Mouse (Mus musculus) MEL (cell line): ENCODE measurements around the gene Fchsd2. TPM values are rescaled to one million over a fixed set of nuclear protein-coding genes. Genes with fewer than 3 reads are reported as not detected.

ENCODE experiments used
- DNase-seq: peaks from one replicate; pipeline ENCODE4 v3.0.0; 2011; ENCODE audit warnings: low read depth, low spot score
- H3K27ac ChIP-seq: 2 replicates; pipeline ENCODE4 v1.5.1; 2012; ENCODE audit warnings: low read depth, mild to moderate bottlenecking, control low read depth, low read length, moderate library complexity; ENCODE audit not compliant: control insufficient read depth
- H3K27me3 ChIP-seq, 2 experiments: fragments of 150-350 bp in 1 of 2; sonication (generic) in 1 of 2; 2 replicates each; pipeline ENCODE4 v1.6.1; 2012; ENCODE audit warnings: low read length in 2 of 2, mild to moderate bottlenecking in 2 of 2, improper control_type of control experiment in 1 of 2, moderate library complexity in 1 of 2; ENCODE audit not compliant: insufficient read depth in 2 of 2, control insufficient read depth in 1 of 2
- H3K36me3 ChIP-seq, 2 experiments: 2 replicates each; pipeline ENCODE4 v1.6.1; 2012 to 2014; ENCODE audit warnings: low read length in 2 of 2, improper control_type of control experiment in 1 of 2, inconsistent platforms in 1 of 2, mild to moderate bottlenecking in 1 of 2; ENCODE audit not compliant: insufficient read depth in 2 of 2, control insufficient read depth in 1 of 2
- H3K4me1 ChIP-seq, 2 experiments: fragments of 150-350 bp in 1 of 2; sonication (generic) in 1 of 2; 2 replicates each; pipeline ENCODE4 v1.6.1; 2012; ENCODE audit warnings: low read length in 2 of 2, improper control_type of control experiment in 1 of 2, mild to moderate bottlenecking in 1 of 2; ENCODE audit not compliant: insufficient read depth in 2 of 2, control insufficient read depth in 1 of 2
- H3K4me3 ChIP-seq, 2 experiments: fragments of 150-350 bp in 1 of 2; sonication (generic) in 1 of 2; 2 replicates each; pipeline ENCODE4 v1.5.1; 2012; ENCODE audit warnings: low read depth in 2 of 2, low read length in 2 of 2, mild to moderate bottlenecking in 2 of 2, moderate library complexity in 2 of 2, control low read depth in 1 of 2, improper control_type of control experiment in 1 of 2; ENCODE audit not compliant: control insufficient read depth in 1 of 2, insufficient read depth in 1 of 2
- H3K79me2 ChIP-seq: 2 replicates; pipeline ENCODE4 v1.6.1; 2012; ENCODE audit warnings: mild to moderate bottlenecking, low read length, moderate library complexity; ENCODE audit not compliant: control insufficient read depth, poor library complexity, insufficient read depth
- H3K9ac ChIP-seq: 2 replicates; pipeline ENCODE4 v1.6.1; 2012; ENCODE audit warnings: low read depth, mild to moderate bottlenecking, control low read depth, low read length, moderate library complexity; ENCODE audit not compliant: control insufficient read depth, poor library complexity, severe bottlenecking
- H3K9me3 ChIP-seq: fragments of 150-350 bp; sonication (generic); replicated peaks from 2 replicates; pipeline ENCODE4 v1.6.1; 2012; ENCODE audit warnings: mild to moderate bottlenecking, low read length, improper control_type of control experiment, moderate library complexity; ENCODE audit not compliant: insufficient read depth
- CHD1 ChIP-seq: IDR thresholded peaks from 2 replicates; pipeline ENCODE4 v1.6.1; 2012; ENCODE audit warnings: low read depth, mild to moderate bottlenecking, inconsistent platforms, low read length, improper control_type of control experiment
- E2F4 ChIP-seq: IDR thresholded peaks from 2 replicates; pipeline ENCODE4 v1.6.1; 2011; ENCODE audit warnings: low read depth, low read length, improper control_type of control experiment, borderline replicate concordance
- ETS1 ChIP-seq: IDR thresholded peaks from 2 replicates; pipeline ENCODE4 v1.6.1; 2012; ENCODE audit warnings: low read depth, mild to moderate bottlenecking, inconsistent platforms, low read length, improper control_type of control experiment, moderate library complexity
- GATA1 ChIP-seq: IDR thresholded peaks from 2 replicates; pipeline ENCODE4 v1.6.1; 2011; ENCODE audit warnings: low read depth, low read length, improper control_type of control experiment
- HCFC1 ChIP-seq: IDR thresholded peaks from 2 replicates; pipeline ENCODE4 v1.6.1; 2012; ENCODE audit warnings: low read depth, mild to moderate bottlenecking, inconsistent platforms, low read length, improper control_type of control experiment, moderate library complexity
- JUND ChIP-seq: IDR thresholded peaks from 2 replicates; pipeline ENCODE4 v1.6.1; 2011; ENCODE audit warnings: low read depth, mild to moderate bottlenecking, improper control_type of control experiment, low read length
- KAT2A ChIP-seq: conservative IDR thresholded peaks from 2 replicates; pipeline ENCODE4 v1.6.1; 2012; ENCODE audit warnings: low read depth, low read length, improper control_type of control experiment, inconsistent platforms
- MAZ ChIP-seq: IDR thresholded peaks from 2 replicates; pipeline ENCODE4 v1.6.1; 2012; ENCODE audit warnings: low read depth, mild to moderate bottlenecking, inconsistent platforms, low read length, improper control_type of control experiment
- MEF2A ChIP-seq: IDR thresholded peaks from 2 replicates; pipeline ENCODE4 v1.6.1; 2014; ENCODE audit warnings: low read depth, mild to moderate bottlenecking, inconsistent platforms, low read length, improper control_type of control experiment; ENCODE audit not compliant: poor library complexity, insufficient replicate concordance, severe bottlenecking; ENCODE audit errors: extremely low read depth
- NELFE ChIP-seq: IDR thresholded peaks from 2 replicates; pipeline ENCODE4 v1.6.1; 2011; ENCODE audit warnings: low read depth, low read length, improper control_type of control experiment
- POLR2A ChIP-seq, 2 experiments: IDR thresholded peaks; 2 replicates each; pipeline ENCODE4 v1.6.1; 2011 to 2012; ENCODE audit warnings: low read length in 2 of 2, mild to moderate bottlenecking in 2 of 2, control low read depth in 1 of 2, improper control_type of control experiment in 1 of 2, low read depth in 1 of 2, moderate library complexity in 1 of 2; ENCODE audit not compliant: control insufficient read depth in 1 of 2, insufficient read depth in 1 of 2, poor library complexity in 1 of 2
- POLR2AphosphoS2 ChIP-seq: IDR thresholded peaks from 2 replicates; pipeline ENCODE4 v1.6.1; 2011; ENCODE audit warnings: low read length, improper control_type of control experiment
- RCOR1 ChIP-seq: IDR thresholded peaks from 2 replicates; pipeline ENCODE4 v1.6.1; 2012; ENCODE audit warnings: low read depth, mild to moderate bottlenecking, inconsistent platforms, low read length, improper control_type of control experiment
- SIN3A ChIP-seq: IDR thresholded peaks from 2 replicates; pipeline ENCODE4 v1.6.1; 2012; ENCODE audit warnings: low read length, improper control_type of control experiment, inconsistent platforms
- TAL1 ChIP-seq: IDR thresholded peaks from 2 replicates; pipeline ENCODE4 v1.6.1; 2012; ENCODE audit warnings: mild to moderate bottlenecking, inconsistent platforms, low read length, moderate library complexity, mixed read lengths
- TCF12 ChIP-seq: IDR thresholded peaks from 2 replicates; pipeline ENCODE4 v1.6.1; 2014; ENCODE audit warnings: low read depth, mild to moderate bottlenecking, inconsistent platforms, low read length, improper control_type of control experiment, moderate library complexity
- UBTF ChIP-seq: IDR thresholded peaks from 2 replicates; pipeline ENCODE4 v1.6.1; 2012; ENCODE audit warnings: low read depth, mild to moderate bottlenecking, inconsistent platforms, low read length, improper control_type of control experiment, moderate library complexity, borderline replicate concordance; ENCODE audit not compliant: insufficient read depth
- USF1 ChIP-seq: IDR thresholded peaks from 2 replicates; pipeline ENCODE4 v1.6.1; 2014; ENCODE audit warnings: low read depth, mild to moderate bottlenecking, inconsistent platforms, low read length, improper control_type of control experiment, moderate library complexity
- ZC3H11A ChIP-seq: IDR thresholded peaks from 2 replicates; pipeline ENCODE4 v1.6.1; 2012; ENCODE audit warnings: low read depth, mild to moderate bottlenecking, inconsistent platforms, low read length, improper control_type of control experiment
- ZKSCAN1 ChIP-seq: IDR thresholded peaks from 2 replicates; pipeline ENCODE4 v1.6.1; 2012; ENCODE audit warnings: low read depth, mild to moderate bottlenecking, inconsistent platforms, low read length, improper control_type of control experiment, moderate library complexity
- ZMIZ1 ChIP-seq: IDR thresholded peaks from 2 replicates; pipeline ENCODE4 v1.6.1; 2012; ENCODE audit warnings: low read depth, mild to moderate bottlenecking, inconsistent platforms, low read length, improper control_type of control experiment, moderate library complexity
- polyA plus RNA-seq, 2 experiments: library from polyadenylated mRNA; stranded (reverse) in 1 of 2; unstranded in 1 of 2; fragments of >175 nt in 1 of 2; fragments of >200 nt in 1 of 2; gene quantifications; 2 replicates each; pipeline versions ENCODE4 v1.2.1 to v1.2.4; 2012; ENCODE audit warnings: low replicate concordance in 2 of 2, low read depth in 1 of 2; ENCODE audit not compliant: insufficient read length in 2 of 2, insufficient read depth in 1 of 2, missing spikeins in 1 of 2
- total RNA-seq: library from RNA; depleted of rRNA; stranded (reverse); fragments of 300-350 nt; gene quantifications from 2 replicates; pipeline ENCODE4 v1.2.3, GENCODE M21; 2012

The Fchsd2 gene
- total and polyA plus RNA-seq, 3 experiments = 3.9 to 6.3 TPM; not detected in 1

DNA sequence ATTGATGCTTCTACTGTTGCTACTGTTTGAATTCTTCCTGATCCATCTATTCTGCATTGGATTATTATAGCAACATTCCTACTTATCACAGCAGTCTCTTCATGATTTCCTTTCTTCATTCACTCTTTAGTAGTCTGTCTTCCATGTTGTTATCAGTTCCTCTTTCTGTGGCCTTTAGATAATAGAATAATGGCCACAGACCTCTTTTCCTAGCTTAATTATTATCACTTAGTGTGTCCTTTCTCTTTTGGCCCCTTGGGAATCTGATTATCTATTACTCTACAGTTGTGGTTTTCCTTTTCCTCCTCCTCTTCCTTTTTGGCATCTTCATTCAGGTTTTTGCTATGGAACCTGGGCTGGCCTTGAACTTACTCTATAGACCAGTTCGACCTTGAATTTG lies 21.7 kb downstream of the Fchsd2 start (continued):
- TF ChIP-seq MAZ = no peak

GRCm38 (mm10) chr7:101119391-101119790 lies 26.7 kb downstream of the Fchsd2 start:
- no peak for TF ChIP-seq ZKSCAN1
- TF ChIP-seq E2F4 = no peak
- no peak for TF ChIP-seq SIN3A
- no peak for TF ChIP-seq NELFE
- TF ChIP-seq TCF12 = no peak
- TF ChIP-seq JUND = no peak
- no peak for TF ChIP-seq CHD1
- no peak for TF ChIP-seq ETS1
- no peak for TF ChIP-seq USF1
- no peak for TF ChIP-seq KAT2A
- no peak for TF ChIP-seq MEF2A
- no peak for TF ChIP-seq RCOR1
- TF ChIP-seq UBTF = no peak
- TF ChIP-seq ZC3H11A = no peak
- no peak for TF ChIP-seq GATA1
- TF ChIP-seq POLR2A (IDR thresholded peaks at IDR 0.05; ENCODE audit: control insufficient read depth in 1 of 2, insufficient read depth in 1 of 2, low read depth in 1 of 2, low read length in 2 of 2, poor library complexity in 1 of 2) = no peak
- TF ChIP-seq ZMIZ1 = no peak
- no peak for TF ChIP-seq HCFC1
- TF ChIP-seq TAL1 = no peak
- TF ChIP-seq POLR2AphosphoS2 = no peak
- Histone ChIP-seq H3K9me3 (no peaks in the 10 kb centered on the region; the same call in 1 of the 2 replicates), H3K4me3 (no peak overlapping the region), H3K36me3 (peaks cover 9 to 12% of the 10 kb centered on the region in 2 experiments), H3K4me1 (peaks cover 3 to 7% of the 10 kb centered on the region in 2 experiments; a peak in 3 of 4 replicates), H3K79me2 (no peaks in the 10 kb centered on the region; the same call in 1 of the 2 replicates), H3K27me3 (no peaks in the 10 kb centered on the region), H3K27ac (no peak overlapping the region), H3K9ac (no peak overlapping the region)
- DNase-seq = no peak
